Mouse (Mus musculus) megakaryocyte, embryonic 14.5 days (primary cell): Measurements from ENCODE around the gene Olfr1241.

ENCODE experiments used
- FLI1 ChIP-seq: IDR thresholded peaks from 2 replicates; pipeline ENCODE4 v1.6.1; 2012; ENCODE audit warnings: low read length, inconsistent platforms, mixed read lengths
- GATA1 ChIP-seq: IDR thresholded peaks from 3 replicates; pipeline ENCODE4 v1.6.1; 2012; ENCODE audit warnings: mixed read lengths, low read length, inconsistent platforms, borderline replicate concordance

GRCm38 (mm10) chr2:89531387-89531786 is 44.5 kb upstream of the Olfr1241 start, which contains the start of gene Olfr1243:
- TF ChIP-seq GATA1, result no peak
- no peak for TF ChIP-seq FLI1
